Mouse (Mus musculus) WW6 (cell line): Measurements from ENCODE around the gene Gm10306.
A peak's percentile ranks its signal among the peaks of the same experiment; 100 is the strongest.

Experiments
- DNase-seq: peaks from one replicate; pipeline ENCODE4 v3.0.0-alpha.2; 2013; ENCODE audit warnings: low read depth, low spot score

Gm10306 gene

DNA sequence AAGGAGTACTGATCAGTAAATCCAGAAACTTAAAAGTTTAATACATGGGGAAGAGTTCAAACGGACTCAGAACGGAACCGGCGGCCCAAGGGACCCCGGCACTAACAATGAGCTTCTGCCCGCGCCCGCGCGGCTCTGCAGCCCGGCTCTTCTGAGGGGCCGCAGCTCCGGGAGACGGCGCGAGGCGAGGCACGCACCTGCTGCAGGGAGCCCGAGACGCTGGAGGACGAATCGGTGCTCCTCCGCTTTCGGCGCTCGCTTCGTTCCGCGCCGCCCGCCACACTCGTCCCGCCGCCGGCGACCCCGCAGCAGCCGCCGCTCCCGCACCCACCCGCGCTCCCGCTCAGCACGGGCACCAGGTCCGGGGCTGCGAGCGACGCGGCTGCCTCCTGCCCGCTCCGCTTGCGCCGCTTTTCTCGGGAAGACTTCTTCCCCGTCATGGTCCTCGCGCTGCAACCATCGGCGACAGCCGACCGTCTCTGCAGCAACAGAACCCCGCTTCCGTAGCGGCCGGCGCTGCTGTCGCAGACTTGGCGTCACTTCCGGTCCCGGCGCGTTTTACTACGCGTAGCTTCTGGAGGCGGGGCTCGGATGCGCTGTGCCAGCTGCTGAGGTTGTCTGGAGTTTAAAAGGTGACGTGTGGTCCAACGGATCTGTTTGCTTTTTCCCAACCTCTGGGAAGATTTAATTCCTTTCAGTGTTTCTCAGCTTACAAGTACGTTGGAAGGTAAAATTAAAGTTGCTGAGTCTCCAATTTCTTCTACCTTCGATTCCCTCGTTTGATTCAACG, at the start of gene Gm10306, which contains the start of gene Caap1:
Gm10306 (plus strand) TSS at position 282 of the 790 bp plus-strand sequence.
Caap1 (minus strand) TSS at position 532 of the 790 bp plus-strand sequence.
- DNase-seq, result peak; percentile 81

GRCm38 (mm10) chr4:94515366-94515765, 41.0 kb upstream of the Gm10306 start:
- no peak for DNase-seq

DNA sequence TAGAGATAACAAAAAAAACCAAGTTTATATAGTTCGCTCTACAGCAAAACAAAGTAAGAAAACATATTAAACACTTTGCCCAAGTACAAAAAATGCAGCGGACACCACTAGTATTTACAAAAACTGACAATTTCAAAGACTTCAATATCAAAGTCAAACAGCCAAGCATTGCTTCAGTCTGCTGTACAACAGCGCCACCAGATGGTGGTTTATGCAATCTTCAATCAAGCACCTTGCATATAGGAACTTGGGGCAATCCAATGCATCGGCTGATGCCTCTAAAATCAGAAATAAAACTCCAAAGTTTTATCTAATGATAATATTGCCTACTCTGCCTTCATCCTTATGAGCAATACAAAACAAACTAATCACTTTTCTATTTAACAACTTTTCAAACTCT, 38.7 kb upstream of the Gm10306 start:
- DNase-seq, result peak; percentile 26

GRCm38 (mm10) chr4:94523321-94523720, 33.0 kb upstream of the Gm10306 start:
- DNase-seq, result no peak

- DNase-seq, result no peak
Measured at GRCm38 (mm10) chr4:94529448-94529847, 26.9 kb upstream of the Gm10306 start.

- DNase-seq, result no peak
Measured at GRCm38 (mm10) chr4:94533205-94533604, 23.1 kb upstream of the Gm10306 start.

DNA sequence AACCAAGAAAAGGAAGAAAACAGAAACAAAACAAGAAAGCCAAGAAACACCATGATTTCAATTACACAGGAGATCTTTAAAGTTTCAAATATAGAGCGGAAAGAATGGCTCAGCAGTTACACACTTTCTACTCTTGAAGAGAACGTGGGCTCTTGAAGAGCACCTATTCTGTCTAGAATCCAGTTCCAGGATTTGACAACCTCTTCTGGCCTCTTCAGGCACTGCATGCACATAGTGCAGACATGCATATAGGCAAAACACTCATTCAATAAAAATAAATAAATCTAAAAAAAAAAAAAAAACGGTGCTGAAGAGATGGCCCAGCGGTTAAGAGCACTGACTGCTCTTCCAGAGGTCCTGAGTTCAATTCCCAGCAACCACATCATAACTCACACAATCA, 13.3 kb upstream of the Gm10306 start:
- DNase-seq, result no peak

DNA sequence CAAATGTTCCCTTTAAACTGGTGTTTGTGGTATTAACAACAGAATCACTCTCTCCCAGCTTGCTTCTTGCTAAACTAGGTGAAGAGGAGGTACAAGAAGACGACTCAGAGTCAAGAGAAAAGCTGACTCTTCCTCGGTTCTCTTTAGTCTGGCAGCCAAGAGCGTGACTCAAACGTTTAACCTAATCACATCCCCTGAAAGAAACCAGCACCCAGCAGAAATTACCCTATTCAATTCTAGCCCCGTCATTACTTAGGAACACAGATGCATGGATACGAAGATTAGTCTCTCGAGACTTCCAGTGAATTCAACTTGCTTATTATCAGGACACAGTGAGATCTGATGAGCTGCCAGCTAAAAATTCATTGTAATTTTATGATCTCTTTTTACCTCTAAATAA, 12.0 kb upstream of the Gm10306 start:
- no peak for DNase-seq

DNA sequence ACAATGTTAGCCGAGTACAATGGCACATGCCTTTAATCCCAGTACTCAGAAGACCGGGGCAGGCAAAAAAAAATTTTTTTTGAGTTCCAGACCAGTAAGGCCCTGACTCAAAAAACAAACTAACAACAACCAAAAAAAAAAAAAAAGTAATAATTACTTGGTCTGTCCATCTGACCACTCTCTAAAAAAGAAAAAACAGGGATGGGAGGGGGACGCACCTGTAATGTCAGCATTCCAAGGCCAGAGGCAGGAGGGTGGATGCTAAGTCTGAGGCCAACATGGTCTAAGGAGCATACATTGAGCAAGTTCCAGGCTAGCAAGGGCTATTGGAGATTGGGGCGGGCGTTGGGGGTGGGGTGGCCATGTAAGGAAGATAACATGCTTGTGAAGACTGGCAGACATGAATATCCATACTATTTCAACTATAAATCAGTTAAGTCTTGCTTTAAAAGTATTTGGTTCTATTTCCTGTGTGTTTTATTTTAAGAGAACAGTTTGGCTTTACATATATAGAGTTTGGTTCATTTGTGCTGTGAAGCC, 1.3 kb upstream of the Gm10306 start:
- no peak for DNase-seq

GRCm38 (mm10) chr4:94557145-94557544, 799 bp downstream of the Gm10306 start:
- DNase-seq, result no peak

- DNase-seq, result no peak
Measured at GRCm38 (mm10) chr4:94559266-94559665, 2.9 kb downstream of the Gm10306 start.

DNA sequence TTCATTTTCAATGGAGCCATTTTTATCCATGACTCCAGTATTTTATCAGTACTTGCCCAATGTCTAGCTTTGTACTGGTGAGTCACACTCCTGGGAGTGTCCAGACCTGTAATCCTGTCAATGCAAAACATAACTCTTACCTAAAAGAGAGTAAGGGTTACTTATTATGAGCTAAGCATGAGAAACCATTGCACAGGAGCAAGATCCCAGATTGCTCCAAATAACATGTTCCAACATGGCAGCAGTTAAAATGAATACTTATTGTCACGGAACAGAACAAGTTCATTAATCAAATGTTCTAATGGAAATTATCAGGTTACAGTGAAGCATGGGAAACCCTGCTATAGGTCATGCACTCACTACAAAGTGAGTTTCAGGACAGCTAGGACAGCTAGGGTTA, 4.0 kb downstream of the Gm10306 start:
- DNase-seq, result no peak

- no peak for DNase-seq
Measured at GRCm38 (mm10) chr4:94561954-94562648, 5.8 kb downstream of the Gm10306 start.

DNA sequence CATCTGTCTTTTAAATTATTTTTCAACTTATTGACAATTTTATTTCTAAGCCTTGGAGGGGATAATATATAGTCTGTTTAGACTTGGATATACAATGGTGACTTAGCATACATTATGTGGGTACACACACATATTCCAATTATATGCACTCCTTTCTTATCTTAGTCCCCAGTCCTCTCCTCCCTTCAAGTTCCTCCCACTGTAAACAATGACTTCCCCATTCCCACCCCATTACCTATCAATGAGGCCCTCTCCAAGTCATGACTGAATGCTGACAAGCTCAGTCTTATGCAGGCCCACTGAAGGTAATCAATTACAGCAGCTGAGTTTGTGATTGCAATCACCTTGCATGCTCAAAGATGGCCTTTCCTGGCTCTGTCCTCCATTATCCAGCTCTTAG, 8.0 kb downstream of the Gm10306 start:
- no peak for DNase-seq

DNA sequence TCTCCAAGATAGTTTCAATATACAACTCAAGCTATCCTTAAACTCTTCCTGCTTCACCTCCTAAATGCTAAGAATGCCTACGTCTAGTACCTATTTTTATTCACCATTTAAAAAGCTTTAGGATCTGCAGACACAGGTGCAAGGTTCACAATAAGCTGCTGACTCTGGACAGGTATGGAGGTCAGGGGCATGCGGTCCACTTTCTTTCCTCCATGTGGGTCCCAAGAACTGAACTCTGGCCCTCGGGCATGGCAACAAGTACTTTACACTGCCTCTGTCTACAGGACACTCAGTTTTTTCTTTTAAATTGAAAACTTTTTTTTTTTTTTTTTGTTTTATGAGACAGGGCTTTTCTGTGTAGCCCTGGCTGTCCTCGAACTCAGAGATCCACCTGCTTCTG, 16.3 kb downstream of the Gm10306 start:
- DNase-seq, result no peak

- DNase-seq, result no peak
Measured at GRCm38 (mm10) chr4:94591765-94592381, 35.5 kb downstream of the Gm10306 start.

DNA sequence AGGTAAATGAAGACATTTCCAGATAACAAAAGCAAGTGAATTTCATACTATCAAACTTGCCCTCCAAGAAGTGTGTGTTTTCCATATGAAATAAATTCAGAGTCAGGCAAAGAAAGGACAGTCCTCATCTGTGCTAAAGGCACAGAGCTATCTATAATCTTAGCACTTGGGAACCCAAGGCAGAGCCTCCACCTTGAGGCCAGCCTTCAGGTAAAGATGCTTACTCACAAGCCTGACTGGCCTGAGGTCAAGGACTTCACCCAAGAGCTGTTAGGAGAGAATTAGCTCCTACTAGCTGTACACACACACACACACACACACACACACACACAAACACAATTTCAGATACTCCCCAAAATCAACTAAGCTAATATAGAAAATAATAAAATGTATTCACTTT, 36.4 kb downstream of the Gm10306 start:
- no peak for DNase-seq

- no peak for DNase-seq
Measured at GRCm38 (mm10) chr4:94601395-94601794, 45.0 kb downstream of the Gm10306 start.

DNA sequence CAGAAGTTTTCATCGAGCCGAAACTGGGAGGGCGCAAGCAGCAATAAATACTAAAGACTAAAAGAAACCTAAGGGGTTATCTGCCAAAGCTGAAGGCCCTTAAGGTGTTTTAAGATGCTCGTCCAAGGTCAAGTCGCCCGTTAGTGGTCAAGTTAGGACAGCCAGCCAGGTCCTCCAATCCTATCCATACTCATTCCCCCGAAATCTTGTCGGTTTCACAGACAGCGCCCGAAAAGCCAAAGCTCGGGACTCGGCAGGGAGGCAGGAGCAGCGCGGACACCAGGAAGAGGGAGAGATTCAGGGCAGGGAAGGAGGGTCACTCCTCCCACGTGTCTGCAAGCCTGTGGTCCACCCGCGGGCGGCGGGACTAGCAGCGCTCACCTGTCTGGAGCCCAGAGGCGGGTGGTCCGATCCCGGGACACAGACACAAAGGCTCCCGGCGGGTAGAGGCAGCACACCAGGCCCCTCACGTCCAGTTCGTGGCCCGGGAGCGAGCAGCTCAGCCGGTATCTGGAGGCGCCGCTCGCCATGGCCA, 46.2 kb downstream of the Gm10306 start:
- no peak for DNase-seq

DNA sequence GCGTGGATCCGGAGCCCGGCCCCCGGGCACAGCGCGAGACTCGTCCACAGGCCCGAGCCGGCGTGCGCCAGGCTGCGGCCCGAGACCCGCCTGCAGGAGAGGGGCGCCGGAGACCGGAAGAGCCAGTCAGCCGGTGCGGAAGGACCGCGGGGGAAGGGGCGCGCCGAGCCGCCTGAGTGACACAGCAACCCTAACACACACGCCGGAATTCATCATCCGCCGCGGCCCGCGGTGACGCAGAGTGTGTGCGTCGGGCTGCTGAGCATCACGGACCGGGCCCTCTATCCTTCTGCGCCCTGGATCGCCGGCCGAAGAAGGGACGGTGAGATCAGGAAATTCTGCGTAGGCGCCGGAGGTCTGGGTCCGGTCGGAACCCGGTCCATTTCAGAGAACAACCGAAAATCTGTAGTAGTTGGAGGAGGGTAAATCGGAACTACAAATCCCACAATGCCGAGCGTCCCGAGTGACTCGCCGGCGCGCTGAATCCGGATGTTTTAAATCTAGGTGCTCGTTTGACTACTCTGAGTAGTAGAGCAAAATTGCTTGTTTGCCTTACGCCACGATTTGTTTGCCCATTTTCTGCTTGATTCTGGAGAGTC, 46.8 kb downstream of the Gm10306 start, which contains the start of gene Plaa:
Plaa (minus strand) TSS at position 214 of the 599 bp plus-strand sequence.
- DNase-seq, result peak; percentile 81

DNA sequence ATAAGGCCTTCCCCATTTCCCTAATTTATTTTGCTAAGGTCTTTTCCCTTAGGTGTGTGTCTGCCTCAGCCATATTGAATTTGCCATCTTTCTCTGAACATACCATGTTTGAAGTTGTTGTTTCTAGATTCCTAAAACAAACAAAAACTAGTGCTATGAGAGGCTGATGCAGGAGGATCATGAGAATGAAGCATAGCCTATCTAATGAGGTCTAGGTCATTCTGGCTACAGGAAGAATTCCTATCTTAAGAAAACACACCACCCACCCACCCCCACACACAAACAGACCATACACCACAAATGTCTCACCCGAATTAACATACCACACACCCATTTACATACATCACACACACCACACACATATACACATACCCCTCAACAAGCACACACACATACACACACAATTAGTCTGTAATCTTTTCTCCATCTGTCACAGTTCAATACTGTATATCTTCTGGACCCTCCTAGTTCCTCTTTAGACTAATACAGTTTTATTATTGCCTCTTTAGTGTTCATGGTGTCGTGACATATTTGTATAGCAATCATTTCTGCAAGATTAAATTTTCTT, 48.2 kb downstream of the Gm10306 start:
- no peak for DNase-seq
